Mouse (Mus musculus) G1E (cell line): ENCODE data around the gene Slc20a1.

ENCODE experiments used
- CTCF ChIP-seq: IDR thresholded peaks from 2 replicates; pipeline ENCODE4 v1.5.1; 2012; ENCODE audit warnings: low read depth, low read length, inconsistent platforms, mixed read lengths
- GATA1 ChIP-seq: IDR thresholded peaks from 2 replicates; pipeline ENCODE4 v1.6.1; 2012; ENCODE audit warnings: borderline replicate concordance, low read length, inconsistent platforms, mixed read lengths
- GATA2 ChIP-seq: IDR thresholded peaks from 2 replicates; pipeline ENCODE4 v1.6.1; 2012; ENCODE audit warnings: low read depth, low read length, inconsistent platforms, borderline replicate concordance
- POLR2AphosphoS5 ChIP-seq: IDR thresholded peaks from 2 replicates; pipeline ENCODE4 v1.6.1; 2012; ENCODE audit warnings: low read depth, low read length, inconsistent platforms; ENCODE audit not compliant: insufficient replicate concordance
- TAL1 ChIP-seq: conservative IDR thresholded peaks from 2 replicates; pipeline ENCODE4 v1.6.1; 2012; ENCODE audit warnings: low read depth, low read length, inconsistent platforms, mixed read lengths

DNA sequence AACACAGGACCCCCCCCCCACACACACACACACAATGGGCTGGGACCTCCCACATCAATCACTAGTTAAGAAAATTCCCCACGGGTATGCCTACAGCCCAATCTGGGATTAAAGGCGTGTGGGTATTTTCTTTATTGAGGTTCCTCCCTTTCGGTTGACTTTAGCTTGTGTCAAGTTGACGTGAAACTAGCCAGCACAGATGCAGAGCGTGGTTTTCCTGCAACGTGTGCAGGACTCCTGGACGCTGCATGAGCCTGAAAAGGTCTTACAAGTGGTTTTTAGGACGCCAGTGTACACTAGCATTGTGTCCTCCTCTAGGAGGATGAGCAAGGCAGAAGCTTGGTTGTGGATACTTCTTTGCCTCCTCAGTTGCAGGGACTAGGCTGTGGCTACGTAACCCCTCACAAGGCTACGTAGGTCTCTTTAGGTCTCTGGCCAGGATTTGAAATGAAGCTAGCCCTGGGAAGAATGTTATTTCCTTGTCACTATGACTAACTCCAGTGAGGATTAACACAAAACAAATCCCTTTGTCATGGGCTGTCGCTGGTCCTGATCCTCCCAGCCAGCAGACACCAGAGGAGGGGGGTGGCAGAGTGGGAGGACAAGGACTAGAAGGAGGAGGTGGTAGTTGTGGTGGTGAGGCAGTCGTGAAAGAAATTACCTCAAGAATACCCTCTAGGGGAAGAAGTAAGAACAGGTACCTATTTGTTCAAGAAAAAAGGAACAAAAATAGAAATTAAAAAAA, 21.7 kb upstream of the Slc20a1 start:
- TF ChIP-seq CTCF, result no peak
- TF ChIP-seq POLR2AphosphoS5, result no peak
- no peak for TF ChIP-seq GATA1
- TF ChIP-seq GATA2, result no peak
- TF ChIP-seq TAL1, result no peak
